Mouse (Mus musculus): ENCODE measurements around the gene Afap1.

The Afap1 gene

DNA sequence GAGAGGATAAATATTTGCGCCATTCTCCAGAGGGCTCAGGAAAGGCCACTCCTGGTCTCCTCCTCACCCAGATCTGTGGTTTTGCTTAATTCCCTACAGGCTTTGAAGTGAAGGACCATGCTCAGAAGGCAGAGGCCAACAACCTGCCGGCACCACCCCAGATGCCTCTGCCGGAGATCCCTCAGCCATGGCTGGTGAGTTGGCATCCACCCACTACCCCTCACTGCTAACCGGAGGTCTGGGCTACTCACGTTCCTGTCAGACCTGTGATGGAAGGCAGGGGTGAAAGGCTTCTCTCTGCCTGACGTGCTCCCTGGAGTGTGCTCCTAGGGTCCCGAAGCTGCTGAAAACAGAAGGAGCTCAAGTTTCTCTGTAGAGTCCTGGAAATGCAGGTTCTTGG lies 42.8 kb downstream of the Afap1 start:
- DNase-seq (ENCODE audit: low read depth), result no peak

DNA sequence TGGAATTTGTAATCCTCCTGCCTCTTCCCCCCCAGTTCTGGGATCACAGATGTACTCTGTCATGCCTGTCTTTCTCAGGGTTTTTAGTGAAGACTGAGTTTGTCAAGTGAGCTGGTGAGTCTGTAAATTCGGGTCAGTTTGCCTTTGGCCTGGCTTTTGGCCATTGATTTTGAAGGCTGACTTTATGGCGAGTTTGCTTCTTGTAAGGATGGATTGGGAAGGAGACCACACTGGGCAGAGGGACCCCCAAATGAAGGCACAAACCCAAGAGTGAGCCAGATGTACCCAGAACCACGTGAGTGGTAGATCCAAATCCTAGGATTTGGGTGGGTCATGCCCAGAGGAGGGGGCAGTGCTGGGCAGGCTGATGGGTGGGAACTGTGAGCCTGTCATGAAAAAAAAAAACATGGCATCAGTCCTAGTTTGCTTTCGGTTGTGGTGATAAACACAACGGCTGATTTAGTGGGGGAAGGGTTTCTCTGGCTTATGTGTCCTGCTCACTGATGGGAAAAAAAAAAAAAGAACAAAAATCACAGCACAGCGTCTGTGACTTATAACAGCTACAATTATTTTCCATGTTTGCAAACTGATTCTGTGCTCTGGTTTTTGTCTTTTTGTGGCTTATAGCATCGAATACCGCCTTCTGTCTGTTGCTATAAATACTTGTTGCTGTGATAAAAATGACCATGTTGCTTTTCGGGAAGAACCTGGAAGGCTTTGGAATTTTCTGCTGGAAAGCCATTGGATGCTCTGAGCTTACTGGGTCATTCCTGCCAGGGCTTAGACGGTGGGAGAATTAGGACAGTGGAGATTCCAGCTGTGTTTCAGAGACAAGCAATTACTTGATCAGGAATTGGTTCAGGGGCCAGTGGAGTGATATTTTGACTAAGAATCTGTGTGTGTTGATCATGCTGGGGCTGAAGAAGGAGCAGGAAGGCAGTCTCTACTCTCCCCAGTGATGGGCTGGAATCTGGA lies 45.4 kb downstream of the Afap1 start:
- DNase-seq (ENCODE audit: low read depth), result no peak

DNA sequence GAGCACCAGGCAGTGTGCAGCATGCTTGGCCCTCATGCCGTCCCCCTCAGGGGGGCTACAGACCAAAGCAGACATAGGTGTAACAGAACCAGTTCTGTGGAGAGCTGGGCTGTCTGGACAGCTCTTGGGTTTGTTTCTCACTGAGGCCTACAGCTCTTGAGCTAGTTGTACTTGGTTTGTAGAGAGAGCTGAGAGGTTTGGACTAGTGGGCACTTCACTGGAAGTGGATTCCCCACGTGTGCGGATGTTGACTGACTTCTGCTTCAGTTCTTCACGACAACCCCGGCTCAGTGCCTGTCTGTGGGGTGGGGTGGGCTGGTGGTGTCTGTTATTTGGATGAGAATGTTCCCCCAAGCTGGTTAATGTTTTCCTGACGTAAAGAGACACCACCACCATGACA lies 46.8 kb downstream of the Afap1 start:
- no peak for DNase-seq (ENCODE audit: low read depth)

DNA sequence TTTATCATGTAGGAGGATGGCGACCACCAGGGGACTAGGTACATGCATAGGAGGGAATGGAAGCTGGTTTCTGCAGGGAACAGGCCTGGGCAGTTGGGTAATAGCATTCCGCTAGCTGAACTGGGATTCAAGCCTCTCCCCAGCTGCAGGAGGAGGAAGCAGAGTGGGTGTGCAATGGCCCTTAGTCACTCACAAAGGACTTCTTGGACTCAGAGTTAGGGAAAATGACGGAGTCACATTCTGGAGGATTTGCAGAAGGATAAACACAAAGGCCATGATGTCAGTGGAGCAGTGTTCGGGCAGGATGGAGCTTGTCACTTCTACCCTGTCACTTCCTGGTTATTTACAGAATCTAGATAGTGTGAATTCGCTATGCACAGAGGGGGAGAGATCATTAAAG lies 50.4 kb downstream of the Afap1 start:
- DNase-seq (ENCODE audit: low read depth), result no peak

- no peak for DNase-seq (ENCODE audit: low read depth)
These were observed 53.7 kb downstream of the Afap1 start for GRCm38 (mm10) chr5:35946841-35947240.

- DNase-seq (ENCODE audit: low read depth), result no peak
These were observed 54.3 kb downstream of the Afap1 start for GRCm38 (mm10) chr5:35947427-35947826.

- DNase-seq (ENCODE audit: low read depth), result no peak
These were observed 55.3 kb downstream of the Afap1 start for GRCm38 (mm10) chr5:35948225-35948975.

DNA sequence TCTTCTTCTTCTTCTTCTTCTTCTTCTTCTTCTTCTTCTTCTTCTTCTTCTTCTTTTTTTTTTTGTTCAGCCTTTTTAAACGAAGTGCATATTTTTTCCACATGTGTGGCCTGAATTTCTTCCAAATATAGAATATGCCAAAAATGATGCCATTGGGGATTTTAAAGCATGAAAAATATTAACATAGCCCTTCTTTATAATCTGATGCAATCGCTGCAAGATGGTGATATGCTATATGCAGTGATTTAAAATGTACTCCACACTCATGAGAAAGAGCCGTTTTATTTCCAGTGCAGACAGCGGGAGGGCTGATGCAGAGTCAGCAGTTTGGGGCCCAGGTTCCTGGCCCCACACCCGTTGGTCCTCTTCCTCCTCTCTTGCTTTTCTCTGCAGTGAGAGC lies 55.9 kb downstream of the Afap1 start:
- no peak for DNase-seq (ENCODE audit: low read depth)

DNA sequence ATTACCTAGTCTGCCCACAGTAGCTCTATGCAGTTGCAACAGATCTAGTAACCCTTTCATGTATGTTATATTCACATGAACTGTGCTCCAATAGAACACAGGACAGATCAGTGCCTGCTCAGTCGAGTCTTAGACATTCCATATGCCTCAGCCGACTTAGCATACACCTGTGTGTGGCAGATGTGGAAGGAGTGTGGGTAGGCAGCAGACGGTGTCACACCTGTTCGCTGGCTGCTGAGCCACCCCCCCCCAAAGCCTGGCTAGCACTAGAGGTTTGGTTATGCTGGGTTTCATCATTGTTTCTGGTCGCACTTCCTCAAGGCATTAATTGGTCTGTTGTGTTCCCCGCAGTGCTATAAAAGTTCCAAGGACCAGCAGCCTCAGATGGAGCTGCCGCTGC lies 57.4 kb downstream of the Afap1 start:
- DNase-seq (ENCODE audit: low read depth), result no peak

DNA sequence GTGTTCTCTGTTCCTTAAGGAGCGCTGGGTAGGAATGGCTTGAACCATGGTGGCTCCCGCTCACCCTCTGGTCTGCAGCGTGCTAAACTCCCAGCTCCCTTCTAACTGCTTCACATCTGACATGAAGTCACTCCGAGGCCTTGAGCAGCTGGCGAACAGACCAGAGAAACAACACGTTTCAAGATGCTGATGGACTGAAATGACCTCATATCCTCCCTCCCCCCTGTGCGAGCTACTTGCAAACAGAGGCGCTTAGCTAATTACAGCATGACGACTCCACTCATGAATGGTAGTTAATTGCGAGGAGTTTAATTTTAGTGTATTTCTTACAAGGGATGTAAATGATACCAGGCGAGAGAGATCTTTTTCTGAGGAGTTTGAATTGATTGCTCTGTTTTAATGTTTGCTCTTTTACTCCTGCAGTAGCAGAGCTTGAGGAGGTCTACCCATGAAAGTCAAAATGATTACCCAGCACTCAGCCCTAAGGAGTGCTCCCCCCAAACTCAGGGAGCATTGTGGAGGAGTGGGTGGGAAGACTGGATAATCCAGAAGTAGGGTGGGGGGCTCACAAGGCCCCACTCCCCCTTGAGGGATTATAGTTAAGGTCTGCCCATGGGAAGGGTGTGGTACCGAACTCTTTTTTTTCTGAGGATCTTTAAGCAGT lies 61.1 kb downstream of the Afap1 start:
- no peak for DNase-seq (ENCODE audit: low read depth)

GRCm38 (mm10) chr5:35956268-35956667 lies 63.1 kb downstream of the Afap1 start:
- no peak for DNase-seq (ENCODE audit: low read depth)

- no peak for DNase-seq (ENCODE audit: low read depth)
These were observed 65.6 kb downstream of the Afap1 start for GRCm38 (mm10) chr5:35958681-35959080.

GRCm38 (mm10) chr5:35960168-35960567 lies 67.0 kb downstream of the Afap1 start:
- no peak for DNase-seq (ENCODE audit: low read depth)

DNA sequence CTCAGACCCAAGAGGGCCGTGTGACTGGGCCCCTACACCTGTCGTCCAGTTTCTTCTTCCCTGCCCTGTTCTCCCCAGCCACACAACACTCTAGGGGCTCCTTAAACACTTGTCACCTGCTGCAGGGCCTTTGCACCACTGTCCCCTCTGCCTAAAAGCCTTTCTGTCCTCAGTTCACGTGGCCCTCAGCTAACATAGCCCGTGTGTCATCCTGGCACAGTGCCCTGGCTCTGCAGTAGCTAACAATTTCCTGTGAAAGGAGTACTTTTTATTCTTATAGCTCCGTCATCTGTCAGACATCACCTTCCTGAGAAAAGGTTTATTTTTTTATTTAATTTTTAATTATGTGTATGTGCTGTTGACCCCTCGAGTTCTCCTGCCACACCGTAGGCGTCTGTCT lies 68.2 kb downstream of the Afap1 start:
- DNase-seq (ENCODE audit: low read depth), result no peak

GRCm38 (mm10) chr5:35963635-35964034 lies 70.5 kb downstream of the Afap1 start:
- no peak for DNase-seq (ENCODE audit: low read depth)

DNA sequence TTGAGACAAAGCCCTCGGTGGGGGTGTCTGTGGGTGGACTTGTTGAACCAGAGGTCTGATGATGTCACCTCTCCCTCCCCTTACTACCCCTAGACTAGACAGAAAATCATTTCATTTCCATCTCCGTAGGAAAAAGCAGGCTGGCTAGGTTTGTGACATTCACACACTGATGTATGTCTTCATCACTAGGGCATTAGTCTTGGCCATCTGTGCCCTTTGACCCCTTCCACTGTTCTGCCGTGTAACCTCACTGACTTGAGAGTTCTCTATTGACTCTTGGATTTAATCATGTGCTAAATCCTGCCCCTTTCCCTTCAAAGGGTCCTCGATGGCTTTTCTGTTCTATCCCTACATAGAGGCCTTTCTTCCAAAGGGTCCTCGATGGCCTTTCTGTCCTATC lies 71.9 kb downstream of the Afap1 start:
- no peak for DNase-seq (ENCODE audit: low read depth)

DNA sequence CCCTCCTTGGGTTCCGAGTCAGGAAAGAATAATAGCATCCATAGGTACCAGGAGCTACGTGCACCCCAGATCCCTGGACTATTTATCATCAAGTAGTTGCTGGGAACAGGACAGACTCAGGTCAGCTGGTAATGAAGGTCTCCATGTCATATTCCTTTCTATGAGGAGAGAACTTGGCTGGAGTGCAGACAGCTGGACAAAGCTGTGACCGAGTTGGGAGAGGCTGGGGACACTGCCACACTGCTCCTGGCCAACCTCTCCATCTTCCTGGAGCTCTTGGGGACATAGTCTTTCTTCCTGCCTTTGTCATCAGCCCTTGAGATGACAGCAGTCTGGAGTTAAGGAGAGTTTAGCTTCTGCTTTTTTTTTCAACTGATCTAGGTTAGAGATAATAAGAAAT lies 76.7 kb downstream of the Afap1 start:
- no peak for DNase-seq (ENCODE audit: low read depth)

DNA sequence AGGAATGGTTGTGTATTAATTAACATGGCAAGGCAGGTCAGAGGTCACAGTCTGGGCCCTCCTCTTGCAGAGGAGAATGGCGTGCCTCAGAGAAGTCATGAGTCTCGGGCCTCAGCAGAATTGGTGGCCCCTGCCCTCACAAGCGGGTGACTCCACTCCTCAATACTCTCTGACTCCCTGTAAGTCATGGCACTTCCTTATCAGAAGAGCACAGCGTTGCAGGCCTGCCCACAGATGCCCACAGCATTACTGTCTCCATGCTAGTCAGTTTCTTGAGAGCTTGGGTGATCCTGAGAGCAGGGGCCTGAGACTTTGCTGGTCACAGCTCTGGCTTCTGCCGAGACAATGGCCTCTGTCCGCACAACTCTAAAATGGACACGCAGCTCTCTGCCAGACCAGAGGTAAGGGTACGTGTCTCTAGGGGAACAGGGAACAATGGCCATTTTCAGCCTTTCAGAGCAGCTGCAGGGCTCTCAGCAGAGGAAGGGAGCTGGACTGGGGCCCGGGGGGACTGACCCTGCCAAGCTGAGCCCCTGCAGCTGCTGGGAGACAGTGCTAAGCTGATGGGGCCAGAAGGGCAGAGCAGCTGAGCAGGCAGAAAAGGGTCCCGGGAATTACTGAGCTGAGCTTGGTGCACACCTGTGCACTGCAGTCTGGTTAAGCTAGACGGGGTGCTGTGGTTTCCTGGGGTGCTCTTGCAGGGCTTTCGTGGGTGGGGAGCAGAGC lies 77.4 kb downstream of the Afap1 start:
- DNase-seq (ENCODE audit: low read depth), result no peak

DNA sequence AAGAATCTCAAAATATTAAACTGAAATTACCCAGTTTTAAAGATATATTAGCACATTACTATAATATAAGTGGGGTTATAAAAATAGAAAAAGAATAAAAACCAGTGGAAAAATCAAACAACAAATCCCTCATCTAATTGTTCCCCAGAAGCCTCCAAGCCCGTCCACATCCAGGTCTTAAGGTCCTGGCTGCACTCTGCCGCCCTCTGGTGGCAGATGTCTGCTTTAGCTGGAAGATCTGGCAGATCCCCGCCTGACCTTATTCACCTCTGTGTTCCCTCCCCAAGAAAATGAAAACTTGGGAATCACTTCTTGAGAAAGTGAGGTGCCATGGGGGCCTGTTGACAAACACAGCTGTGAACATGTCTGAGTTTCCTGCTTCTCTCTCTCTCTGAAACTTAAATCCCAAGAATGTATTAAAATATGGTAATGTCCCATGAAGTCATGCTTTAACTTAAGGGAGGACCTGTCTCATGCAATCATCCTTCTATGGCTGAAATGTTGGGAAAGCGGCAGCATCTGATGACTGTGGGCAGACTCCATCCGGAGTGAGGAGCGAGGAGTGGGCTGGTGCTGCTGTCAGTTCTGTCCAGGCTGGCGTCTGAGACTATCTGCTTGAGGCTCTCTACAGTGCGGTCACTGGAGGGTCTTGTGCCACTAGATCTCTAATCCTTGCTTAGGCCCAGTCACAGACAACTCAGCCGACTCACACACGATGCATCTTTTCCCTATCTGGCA lies 78.9 kb downstream of the Afap1 start:
- peak; percentile 79 for DNase-seq (ENCODE audit: low read depth)

DNA sequence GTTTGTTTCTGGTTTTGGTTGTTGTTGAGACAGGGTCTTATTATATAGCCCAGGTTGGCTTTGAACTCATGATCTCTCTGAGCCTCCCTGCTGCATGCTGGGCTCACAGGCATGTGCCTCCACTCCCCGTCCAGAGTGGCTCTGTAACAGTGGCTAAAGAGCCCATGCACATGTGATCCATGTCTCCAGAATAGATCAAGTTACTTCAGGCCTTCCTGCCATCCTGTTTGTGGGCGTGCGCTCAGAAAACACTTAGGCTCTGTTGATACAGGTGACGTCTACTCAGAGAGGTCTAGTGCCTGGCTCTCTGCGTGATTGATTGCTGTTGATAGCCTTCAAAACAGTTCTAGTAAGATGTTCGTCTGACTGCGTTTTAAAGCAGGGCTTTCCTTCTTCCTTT lies 79.6 kb downstream of the Afap1 start:
- DNase-seq (ENCODE audit: low read depth), result no peak

DNA sequence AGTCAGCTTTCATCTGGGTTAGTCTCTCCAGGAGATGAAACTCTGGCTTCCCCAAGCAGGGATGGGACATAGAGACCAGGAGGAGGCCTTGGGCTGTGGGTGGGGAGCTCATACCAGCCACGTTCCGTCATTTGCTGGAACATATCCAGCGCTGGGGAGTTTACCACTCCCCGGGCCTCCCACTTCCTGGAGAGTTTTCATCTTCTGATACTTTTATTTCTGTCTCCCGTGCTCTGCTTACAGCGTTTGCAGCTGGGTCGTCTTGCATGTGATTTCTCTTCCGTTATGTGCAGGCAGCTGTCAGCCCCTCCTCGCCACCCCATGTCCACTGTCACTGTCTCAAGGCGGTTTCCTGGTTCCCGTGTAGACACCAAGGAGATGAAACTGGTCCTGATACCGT lies 80.7 kb downstream of the Afap1 start:
- peak; percentile 21 for DNase-seq (ENCODE audit: low read depth)

All from induced T-regulatory cell, adult 2 months (primary cell).